Mouse (Mus musculus) gastrocnemius, adult 8-10 months (tissue): Measurements from ENCODE around the gene Krt2. TPM values are rescaled to one million over a fixed set of nuclear protein-coding genes. Genes with fewer than 3 reads are reported as not detected.

Experiments
- DNase-seq, 2 experiments: peaks; one replicate each; pipeline ENCODE4 v3.0.0; 2022; ENCODE audit warnings: low spot score in 2 of 2
- total RNA-seq, 4 experiments: library from RNA; stranded (reverse); gene quantifications; 2 replicates each; pipeline ENCODE4 v1.2.4; 2022

Krt2 gene
- total RNA-seq, 4 experiments from 2014 or later: not detected

DNA sequence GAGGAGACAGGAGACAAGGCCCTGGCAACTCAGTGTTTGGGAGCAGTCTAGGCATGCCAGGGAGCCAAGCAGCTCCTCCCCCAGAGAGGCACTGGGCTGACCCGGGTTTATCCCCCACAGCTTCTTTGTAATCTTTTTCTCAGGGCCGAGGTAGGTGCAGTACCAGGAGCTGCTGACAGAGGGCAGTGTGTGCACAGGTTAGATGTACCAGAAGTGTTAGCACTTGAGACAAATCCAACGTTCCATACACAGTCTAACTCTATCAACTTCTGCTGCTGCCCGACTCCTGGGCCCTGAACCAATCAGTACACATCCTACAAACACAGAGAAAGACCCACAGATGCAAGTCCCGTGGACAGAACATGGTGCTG lies 45.3 kb downstream of the Krt2 start:
- DNase-seq: peak; percentile 74 to 79

- no peak for DNase-seq
Measured at GRCm38 (mm10) chr15:101772080-101772710, 45.8 kb downstream of the Krt2 start.

DNA sequence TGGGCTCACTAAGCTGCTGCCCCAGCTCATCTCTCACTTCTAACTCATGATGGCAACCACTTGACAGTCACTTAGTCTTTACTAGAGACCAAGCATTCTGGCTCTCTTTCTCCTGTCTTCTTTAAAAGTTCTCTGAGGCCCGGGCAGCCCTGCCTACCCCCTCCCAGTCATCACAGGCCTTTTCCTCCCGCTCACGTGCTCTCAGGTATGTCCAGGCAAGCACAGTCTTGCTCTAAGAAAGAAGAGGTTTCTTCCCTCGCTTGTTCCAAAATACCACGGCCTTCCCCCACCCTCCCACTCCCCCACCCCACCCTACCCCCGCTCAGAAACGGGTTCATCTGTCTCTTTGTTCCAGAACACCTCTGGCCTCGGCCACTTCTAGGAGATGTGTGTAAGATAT lies 47.7 kb downstream of the Krt2 start:
- DNase-seq: no peak

Other genes starting within 250 kb of the Krt2 start
- gene Krt75, start 244.3 kb downstream of the Krt2 start, total RNA-seq: not detected
- gene Gm5414, start 190.0 kb downstream of the Krt2 start, total RNA-seq: not detected
- not detected for gene Gm5478, start 170.8 kb downstream of the Krt2 start, total RNA-seq
- not detected for gene Krt6b, start 137.9 kb downstream of the Krt2 start, total RNA-seq
- not detected for gene Krt6a, start 123.9 kb downstream of the Krt2 start, total RNA-seq
- not detected for gene Krt5, start 105.3 kb downstream of the Krt2 start, total RNA-seq
- not detected for gene Krt71, start 75.1 kb downstream of the Krt2 start, total RNA-seq
- gene Krt72, start 31.7 kb downstream of the Krt2 start, total RNA-seq: not detected
- gene Krt73, start 15.8 kb downstream of the Krt2 start, total RNA-seq: not detected
- gene Krt1, start 32.6 kb upstream of the Krt2 start, total RNA-seq: not detected
- gene Krt77, start 51.5 kb upstream of the Krt2 start, total RNA-seq: not detected
- not detected for gene Krt76, start 74.8 kb upstream of the Krt2 start, total RNA-seq
- not detected for gene Krt4, start 106.6 kb upstream of the Krt2 start, total RNA-seq
- gene Krt79, start 122.2 kb upstream of the Krt2 start, total RNA-seq: not detected
- not detected for gene Krt78, start 136.1 kb upstream of the Krt2 start, total RNA-seq
- gene Krt8, start 186.3 kb upstream of the Krt2 start, total RNA-seq: under 1 TPM in 1 of 4 experiments, not detected in 3; 0.32 TPM
- 1 to 10 TPM in 1 of 4 experiments, under 1 TPM in 3; 0.29 to 2.0 (median 0.42) TPM for gene Krt18, start 210.0 kb upstream of the Krt2 start, total RNA-seq